Mouse (Mus musculus) stomach, postnatal 0 days (tissue): ENCODE measurements at regions not wholly inside any gene's neighbourhood (a gene's known extent, or its start where the extent isn't known, plus 50 kb on each side); places are given as distances from the start of the nearest gene placed in this dataset.

Experiments
- CTCF ChIP-seq: IDR thresholded peaks from 2 replicates; pipeline ENCODE4 v1.5.1; 2016; ENCODE audit warnings: antibody characterized with exemption, low read depth, mild to moderate bottlenecking, moderate library complexity
- EP300 ChIP-seq: optimal IDR thresholded peaks from 2 replicates; pipeline ENCODE3; 2016; ENCODE audit warnings: antibody characterized with exemption

- TF ChIP-seq EP300 (no peak), CTCF (no peak)
Observed at GRCm38 (mm10) chr14:74113116-74113515, 452.1 kb downstream of the Gm21750 start.
